Mouse (Mus musculus): ENCODE measurements at regions not wholly inside any gene's neighbourhood (a gene's known extent, or its start where the extent isn't known, plus 50 kb on each side); places are given as distances from the start of the nearest gene placed in this dataset.
"Not testable (repeated sequence)": the region's sequence is repeated elsewhere in the genome, so short reads cannot be mapped to it uniquely, and the experiment has no call there.

DNA sequence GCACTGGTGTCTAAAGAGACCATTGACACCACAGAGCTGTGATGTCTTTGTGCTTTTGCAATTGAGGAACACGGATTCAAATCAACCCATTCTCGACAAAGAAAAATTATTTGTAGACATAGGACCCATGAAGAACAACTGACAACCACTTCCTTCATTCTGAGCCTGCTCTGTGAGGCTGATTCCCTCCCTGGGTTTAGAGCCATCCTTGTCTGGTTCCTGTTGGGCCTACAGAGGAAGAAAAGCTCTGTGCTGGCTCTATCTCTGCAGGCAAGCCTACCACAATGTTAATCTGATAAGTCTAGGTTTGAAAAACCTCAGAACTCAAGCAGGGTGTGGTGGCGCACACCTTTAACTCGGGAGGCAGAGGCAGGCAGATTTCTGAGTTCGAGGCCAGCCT, 84.2 kb upstream of the Tbl1xr1 start:
- ATAC-seq (ENCODE audit: low TSS enrichment), result no peak

DNA sequence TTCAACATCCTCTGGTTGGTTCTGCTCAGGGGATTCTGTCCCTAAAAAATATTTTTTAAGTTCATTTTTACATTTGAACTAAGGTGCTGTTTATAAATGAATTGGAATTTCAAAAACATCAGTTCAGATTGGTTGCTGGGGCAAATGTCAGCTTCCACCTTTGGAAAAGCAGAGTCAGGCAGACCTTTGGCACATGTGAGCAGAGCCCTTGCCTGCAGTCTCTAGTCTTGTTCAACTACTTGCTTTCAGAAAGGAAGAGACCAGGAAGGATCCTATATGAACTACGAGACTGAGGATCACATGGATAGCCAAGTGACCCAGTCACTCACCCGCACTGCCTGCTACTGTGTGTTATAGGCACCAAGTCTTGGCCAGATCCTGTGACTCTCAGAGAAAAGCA, 82.5 kb upstream of the Tbl1xr1 start:
- ATAC-seq (ENCODE audit: low TSS enrichment), result no peak

DNA sequence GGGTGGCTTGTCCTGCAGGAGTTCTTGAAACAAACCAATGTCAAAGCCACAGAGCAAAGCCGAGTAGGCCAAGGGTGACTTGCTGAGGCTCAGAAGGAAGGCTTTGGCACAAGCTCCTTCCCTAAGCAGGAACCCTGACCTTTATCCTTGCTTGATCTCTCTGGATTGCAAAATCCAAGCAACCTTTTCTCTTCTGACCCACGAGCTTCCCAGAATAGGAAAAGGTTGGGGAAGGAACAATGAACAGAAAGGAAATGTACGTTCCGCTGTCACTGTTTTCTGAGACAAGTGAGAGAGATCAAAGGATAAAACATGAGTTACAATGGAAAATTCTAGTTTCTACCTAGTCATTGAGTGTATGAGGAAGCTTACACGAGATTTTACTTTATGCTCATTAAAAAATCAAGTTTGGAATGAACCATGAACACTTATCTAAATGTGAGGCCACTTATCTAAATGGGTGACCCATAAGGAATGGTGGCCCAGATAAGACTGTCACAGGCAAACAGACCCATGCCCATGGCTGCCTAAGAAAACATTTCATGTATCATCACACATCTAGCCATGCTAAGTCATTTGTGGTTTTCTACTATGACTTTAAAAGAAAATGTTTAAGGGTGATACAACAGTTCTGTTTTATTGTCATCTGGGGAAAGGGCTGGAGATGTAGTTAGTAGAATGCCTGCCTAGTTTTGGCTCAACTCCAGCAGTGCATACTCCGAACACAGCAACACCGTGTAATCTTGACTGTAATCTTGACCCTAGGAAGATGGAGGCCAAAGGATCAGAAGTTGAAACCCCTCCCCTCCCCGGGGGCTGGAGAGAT, 80.7 kb upstream of the Tbl1xr1 start:
- no peak for ATAC-seq (ENCODE audit: low TSS enrichment)

DNA sequence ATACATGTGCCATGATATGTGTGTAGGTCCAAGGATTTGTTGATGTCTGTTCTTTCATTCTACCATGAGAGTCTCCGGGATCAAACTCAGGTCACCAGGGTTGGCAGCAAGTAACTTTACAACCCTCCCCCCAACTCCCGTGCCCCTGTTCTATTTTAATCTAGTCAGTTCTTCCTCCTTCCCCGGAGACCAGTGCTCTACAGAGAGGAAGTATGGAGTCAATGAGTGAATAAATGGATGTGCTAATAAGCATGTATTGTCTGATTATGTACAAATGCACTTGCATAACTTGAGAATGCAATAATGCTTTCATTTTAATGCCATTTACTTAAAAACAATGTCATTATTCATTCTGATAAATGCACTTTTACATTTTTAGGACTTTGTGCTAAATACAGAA, 79.1 kb upstream of the Tbl1xr1 start:
- no peak for ATAC-seq (ENCODE audit: low TSS enrichment)

DNA sequence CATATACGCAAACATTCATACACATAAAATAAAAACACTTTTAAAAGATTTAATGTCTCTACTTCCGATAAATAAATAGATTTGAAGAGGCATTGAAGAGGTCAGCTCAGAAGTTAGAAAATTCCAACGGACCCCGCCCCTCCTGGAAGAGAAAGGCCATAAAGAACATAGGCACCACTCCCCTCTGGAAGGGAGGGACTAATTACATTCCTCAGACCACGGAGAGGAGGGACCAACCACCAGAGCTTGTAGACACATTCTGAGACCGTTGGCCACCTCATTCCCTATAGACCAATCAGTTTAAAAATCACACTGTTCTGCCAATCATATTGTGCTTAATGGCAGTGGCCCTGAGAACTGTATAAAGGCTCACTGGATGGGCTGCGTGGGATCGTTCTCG, 71.0 kb upstream of the Tbl1xr1 start:
- ATAC-seq (ENCODE audit: low TSS enrichment), result no peak

DNA sequence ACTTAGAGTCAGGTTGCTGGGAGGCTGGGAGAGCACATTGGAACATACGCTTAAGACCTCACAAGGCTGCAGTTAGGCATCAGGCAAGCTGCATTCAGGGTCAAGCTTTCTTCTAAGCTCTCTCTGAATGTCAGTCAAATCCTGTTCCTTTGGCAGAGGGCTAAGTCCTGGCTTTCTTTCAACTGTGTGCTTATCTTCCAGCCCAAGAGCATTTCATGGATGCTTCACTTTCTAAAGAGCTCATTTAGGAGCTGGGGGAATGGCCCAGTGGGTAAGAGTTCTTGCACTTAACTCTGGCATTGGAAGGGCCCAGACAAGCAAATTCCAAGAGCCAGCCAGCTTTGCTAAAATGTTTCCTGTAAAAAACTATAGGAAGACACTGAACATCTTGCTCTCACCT, 70.3 kb upstream of the Tbl1xr1 start:
- ATAC-seq (ENCODE audit: low TSS enrichment), result no peak

DNA sequence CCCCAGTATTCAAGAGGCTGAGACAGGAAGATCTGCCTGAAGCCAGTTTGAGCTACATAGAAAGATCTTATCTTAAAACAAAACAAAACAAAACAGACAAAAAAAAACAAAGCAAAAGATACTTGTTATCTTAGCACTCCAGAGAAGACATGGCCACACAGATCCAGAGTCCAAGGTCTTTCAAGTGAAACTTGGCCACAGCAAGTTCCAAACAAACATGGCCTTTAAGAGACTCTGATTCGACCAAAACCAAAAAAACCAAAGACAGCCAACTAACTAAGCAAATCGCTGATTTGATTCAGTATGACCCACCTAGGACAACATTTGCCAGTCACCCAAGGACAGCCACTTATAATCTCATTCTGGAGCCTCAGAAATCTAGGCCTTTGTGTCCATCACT, 69.8 kb upstream of the Tbl1xr1 start:
- ATAC-seq (ENCODE audit: low TSS enrichment), result no peak

DNA sequence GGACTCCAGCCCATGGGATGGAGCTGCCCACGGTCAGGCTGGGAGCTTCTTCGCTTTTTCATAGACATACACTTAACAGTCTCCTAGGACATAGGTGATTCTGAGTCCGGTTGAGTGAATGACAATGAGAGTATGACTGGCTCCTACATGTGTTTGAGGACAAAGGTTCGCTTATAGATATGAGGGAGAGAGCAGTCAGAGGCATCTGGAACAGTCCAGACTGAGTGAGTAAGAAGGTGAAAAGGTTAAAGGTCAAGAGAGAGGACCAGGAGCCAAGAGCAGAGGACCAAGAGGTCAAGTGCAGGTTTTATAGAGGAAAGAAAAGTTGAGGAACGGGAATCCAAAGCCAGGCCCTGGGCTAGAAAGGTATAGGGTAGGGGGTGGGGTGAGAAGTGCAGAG, 68.7 kb upstream of the Tbl1xr1 start:
- ATAC-seq (ENCODE audit: low TSS enrichment), result no peak

DNA sequence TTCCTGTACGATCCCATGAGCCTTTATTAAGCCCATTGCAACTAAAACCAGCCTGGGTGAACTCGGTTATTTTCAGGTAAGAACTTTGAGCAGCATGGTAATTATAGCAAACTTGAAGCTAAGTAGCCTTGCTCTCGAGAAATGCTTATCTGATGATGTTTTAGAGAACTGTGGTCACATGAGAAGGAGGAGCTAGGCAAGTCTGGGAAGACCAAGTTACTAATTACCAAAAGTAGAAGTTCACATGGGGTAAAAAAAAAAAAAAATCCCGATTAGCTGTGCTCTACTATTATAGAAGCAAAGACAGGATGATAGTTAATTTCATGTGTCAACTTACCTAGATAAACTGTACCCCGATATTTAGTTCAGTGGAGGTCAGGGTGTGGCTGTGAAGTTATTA, 68.0 kb upstream of the Tbl1xr1 start:
- no peak for ATAC-seq (ENCODE audit: low TSS enrichment)

DNA sequence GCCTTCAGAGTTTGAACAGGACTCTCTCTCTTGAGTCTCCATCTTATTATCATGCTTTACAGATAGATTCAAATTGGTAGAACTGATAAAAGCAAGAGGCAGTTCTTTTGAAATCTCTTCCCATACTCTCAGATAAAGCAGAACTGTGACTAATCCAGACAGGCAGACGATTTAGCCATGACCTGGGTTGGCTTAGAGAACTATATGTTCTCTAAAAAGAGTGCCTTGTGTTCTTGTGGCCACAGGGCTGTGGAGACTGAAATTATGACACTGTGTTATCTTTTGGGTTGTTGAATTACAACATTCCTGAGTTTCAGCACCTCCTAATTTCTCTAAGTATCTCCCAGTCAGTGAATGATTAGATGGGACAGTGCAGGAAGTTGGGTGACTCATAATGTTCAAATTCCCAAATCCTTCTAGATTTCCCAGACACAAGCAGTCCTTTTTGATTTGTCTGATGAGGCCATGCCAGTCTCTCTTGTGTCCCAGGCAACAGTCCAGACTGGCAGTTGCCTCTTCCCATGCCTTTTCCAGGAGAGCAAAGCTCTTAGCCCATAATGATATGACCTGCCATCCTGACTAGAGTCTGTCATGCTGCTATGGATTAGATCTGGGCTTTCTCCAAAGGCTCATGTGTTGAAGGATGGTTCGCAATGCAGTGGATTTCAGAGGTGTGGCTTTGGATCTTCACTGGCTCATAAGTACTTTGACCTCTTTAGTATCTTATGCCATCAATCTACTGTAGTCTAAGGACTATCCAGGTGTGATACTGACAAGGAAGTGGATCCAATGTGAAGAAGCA, 66.4 kb upstream of the Tbl1xr1 start:
- ATAC-seq (ENCODE audit: low TSS enrichment), result no peak

DNA sequence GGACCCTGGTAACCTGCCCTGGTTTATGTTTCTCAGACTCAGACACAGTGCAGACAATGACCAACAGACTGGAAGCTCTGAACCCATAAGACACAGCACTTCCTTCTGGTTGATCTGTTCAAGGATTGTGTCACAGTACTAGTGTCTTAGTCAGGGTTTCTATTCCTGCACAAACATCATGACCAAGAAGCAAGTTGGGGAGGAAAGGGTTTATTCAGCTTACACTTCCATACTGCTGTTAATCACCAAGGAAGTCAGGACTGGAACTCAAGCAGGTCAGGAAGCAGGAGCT, 65.8 kb upstream of the Tbl1xr1 start:
- not testable (repeated sequence) for ATAC-seq (ENCODE audit: low TSS enrichment)

DNA sequence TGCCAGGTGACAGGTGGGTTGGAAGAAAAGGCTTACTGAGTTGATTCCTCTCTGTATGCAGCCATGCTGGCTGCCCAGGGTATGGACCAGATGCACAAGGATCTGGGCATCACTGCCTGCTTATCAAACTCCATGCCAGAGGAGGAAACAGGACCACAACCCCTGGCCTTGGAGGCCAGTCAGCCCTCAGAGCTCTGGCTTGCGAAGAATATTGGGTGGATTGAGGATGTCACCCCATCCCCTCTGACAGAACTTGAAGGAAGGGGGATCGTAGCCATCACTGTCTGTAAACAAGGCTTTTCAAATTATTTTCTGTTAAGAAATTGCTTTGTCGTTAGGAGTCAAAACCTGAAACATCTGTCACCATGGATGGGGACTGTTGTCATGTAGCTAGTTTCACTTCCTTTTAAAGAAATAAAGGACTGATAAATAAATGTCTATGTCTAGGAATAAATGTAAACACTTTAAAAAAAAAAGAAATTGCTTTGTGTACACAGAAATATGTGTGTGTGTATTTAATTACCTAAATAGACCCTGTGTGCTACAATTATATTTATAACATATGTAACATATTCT, 55.0 kb upstream of the Tbl1xr1 start:
- ATAC-seq (ENCODE audit: low TSS enrichment), result no peak

DNA sequence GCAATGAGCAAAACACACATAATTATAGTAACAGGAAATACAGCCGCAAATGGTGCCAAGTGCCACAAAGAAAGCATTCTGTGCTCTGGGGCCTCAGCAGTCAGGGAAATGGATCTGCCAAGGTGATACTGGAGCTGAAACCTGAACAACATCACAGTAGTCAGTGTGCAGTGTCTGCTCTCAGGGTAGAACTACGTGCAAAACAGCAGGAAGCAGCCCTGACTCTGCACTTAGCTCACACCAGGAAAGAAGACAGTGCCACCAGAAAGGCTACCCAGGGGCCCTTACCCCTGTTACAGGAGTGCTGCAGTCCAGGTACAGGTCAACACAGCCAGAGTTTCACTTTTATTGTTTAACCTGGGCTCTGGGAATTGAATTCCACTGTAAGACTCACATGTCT, 54.0 kb upstream of the Tbl1xr1 start:
- ATAC-seq (ENCODE audit: low TSS enrichment), result no peak

DNA sequence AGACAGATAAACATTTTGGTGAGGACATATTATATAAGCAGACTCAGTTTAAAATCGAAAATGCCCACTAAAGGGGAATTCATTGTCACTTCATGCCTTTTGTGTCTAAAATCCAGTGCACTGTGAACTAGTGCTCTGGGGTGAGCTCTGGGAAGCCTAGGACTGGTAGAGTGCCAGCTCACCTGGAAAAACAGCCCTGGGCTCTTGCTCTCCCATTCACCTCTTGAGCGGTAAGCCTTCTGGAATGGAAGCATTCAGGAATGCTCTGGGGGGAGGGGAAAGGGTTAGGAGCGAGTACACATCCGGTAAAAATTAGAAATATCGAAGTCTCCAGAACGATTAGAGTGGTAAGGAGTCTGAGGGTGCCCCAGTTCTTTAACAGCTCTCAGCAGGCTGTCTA, 53.4 kb upstream of the Tbl1xr1 start:
- ATAC-seq (ENCODE audit: low TSS enrichment), result no peak

DNA sequence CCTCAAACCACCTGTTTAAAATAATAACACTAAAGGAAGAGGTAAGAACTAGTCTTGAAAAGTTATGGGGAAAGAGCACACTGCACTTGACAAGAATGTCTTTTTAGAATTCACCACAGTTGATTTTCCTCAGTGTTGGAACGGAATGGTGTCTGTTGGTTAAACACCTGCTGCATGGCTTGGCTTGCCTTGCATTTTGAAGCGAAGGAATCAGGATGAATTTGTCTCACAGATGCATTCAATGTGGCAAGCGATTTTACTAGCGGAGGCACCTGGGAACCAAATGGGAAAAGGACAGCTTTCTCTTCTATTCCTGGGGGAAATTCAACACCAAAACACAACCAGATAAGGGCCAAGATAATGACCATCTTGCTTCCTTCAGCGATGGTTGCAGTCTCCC, 52.9 kb upstream of the Tbl1xr1 start:
- peak; percentile 55; the same call in 1 of the 2 replicates for ATAC-seq (ENCODE audit: low TSS enrichment)

DNA sequence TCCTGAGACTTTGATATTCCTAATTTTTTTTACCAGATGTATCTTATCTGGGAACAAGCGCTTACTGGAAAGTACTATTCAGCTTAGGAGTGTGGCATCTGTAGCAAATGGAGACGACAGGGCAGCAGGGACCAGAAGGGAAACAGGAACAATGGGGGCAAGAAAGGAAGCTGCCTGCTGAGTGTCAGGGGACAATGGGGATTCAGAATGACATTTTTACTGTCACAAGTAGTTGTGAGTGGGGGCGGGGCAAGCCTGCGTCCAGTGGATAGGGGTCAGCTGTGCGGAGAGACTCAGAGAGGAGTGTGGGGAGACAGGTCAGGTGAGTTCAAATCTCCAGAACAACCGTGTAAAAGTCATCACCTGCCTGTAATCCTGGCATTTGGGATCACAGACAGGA, 52.3 kb upstream of the Tbl1xr1 start:
- no peak for ATAC-seq (ENCODE audit: low TSS enrichment)

DNA sequence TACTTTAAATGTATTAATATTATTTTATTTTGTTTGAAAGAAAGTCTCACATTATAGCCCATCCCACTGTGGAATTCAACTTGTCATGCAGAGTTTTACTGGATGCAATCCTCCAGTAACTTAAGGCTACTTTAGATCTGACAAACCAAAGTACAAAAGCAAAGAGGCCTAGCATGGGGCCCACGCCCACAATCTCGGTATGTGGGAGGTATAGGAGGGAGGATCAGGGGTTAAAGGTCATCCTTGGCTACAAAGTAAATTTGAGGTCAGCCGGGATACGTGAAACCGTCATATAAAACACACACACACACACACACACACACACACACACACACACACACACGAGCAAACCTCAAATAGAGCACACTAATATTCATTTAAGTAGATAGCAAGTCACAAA, 51.3 kb upstream of the Tbl1xr1 start:
- ATAC-seq (ENCODE audit: low TSS enrichment), result no peak

DNA sequence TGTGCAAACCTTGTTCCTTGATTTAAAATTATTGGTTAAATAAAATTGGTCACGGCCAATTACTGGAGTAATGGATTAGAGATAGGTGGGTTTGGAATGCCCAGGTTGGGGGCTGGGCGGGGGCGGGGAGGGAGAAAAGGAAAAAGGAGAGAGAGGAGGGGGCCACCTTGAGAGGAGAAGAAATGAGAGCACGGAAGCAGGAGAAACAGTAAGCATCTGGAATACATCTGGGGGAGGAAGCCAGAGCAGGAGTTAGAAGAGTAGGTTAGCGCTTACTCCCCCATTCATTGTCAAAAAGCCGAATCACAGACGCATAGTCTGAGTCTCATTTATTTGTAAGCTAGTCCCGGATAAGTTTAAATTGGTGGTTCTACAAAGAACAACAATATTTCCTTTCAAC, 50.8 kb upstream of the Tbl1xr1 start:
- ATAC-seq (ENCODE audit: low TSS enrichment), result no peak

Measured in frontal cortex, adult (tissue).